Mouse (Mus musculus) E14TG2a.4 (cell line): ENCODE measurements around the gene Nup153.

Source experiments
- H3K27me3 ChIP-seq: 2 replicates; pipeline ENCODE4 v1.6.1; 2014; ENCODE audit warnings: low read length, control low read depth; ENCODE audit not compliant: insufficient read depth
- H3K36me3 ChIP-seq: 2 replicates; pipeline ENCODE4 v1.6.1; 2014; ENCODE audit warnings: low read length, control low read depth; ENCODE audit not compliant: insufficient read depth
- H3K4me1 ChIP-seq: replicated peaks from 2 replicates; pipeline ENCODE4 v1.6.1; 2014; ENCODE audit warnings: low read depth, low read length, control low read depth
- H3K4me3 ChIP-seq: replicated peaks from 2 replicates; pipeline ENCODE4 v1.5.1; 2014; ENCODE audit warnings: mild to moderate bottlenecking, low read length
- H3K9me3 ChIP-seq: 2 replicates; pipeline ENCODE4 v1.6.1; 2014; ENCODE audit warnings: low read length, control low read depth
- CTCF ChIP-seq: conservative IDR thresholded peaks from 2 replicates; pipeline ENCODE4 v1.5.1; 2014; ENCODE audit warnings: low read length
- NANOG ChIP-seq: IDR thresholded peaks from 2 replicates; pipeline ENCODE4 v1.6.1; 2014; ENCODE audit warnings: borderline replicate concordance, low read length, mixed read lengths
- POU5F1 ChIP-seq: IDR thresholded peaks from 2 replicates; pipeline ENCODE4 v1.6.1; 2014; ENCODE audit warnings: low read length, borderline replicate concordance

Gene Nup153

DNA sequence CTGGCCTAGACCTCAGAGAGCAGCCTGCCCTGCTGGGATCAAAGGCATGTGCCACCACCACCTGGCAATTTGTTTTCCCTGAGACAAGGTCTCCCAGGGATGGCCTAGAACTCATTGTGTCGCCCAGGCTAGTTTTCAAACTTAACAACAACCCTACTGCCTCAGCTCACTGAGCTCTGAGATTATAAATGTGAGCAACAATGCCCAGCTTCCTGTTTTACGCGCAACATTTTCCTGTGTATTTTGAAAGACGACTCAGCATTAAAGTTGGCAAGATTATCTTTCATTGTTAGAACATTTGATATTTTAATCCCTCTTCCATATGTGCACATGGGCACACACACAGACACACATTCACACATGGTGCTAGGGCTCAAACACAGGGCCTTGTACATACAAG, 9.7 kb upstream of the Nup153 start:
- Histone ChIP-seq H3K4me3 (no peak overlapping the region), H3K9me3 (no peaks in the 10 kb centered on the region), H3K4me1 (peaks cover 18% of the 10 kb centered on the region), H3K36me3 (no peaks in the 10 kb centered on the region), H3K27me3 (no peaks in the 10 kb centered on the region)
- TF ChIP-seq NANOG = no peak
- no peak for TF ChIP-seq POU5F1
- TF ChIP-seq CTCF = no peak

DNA sequence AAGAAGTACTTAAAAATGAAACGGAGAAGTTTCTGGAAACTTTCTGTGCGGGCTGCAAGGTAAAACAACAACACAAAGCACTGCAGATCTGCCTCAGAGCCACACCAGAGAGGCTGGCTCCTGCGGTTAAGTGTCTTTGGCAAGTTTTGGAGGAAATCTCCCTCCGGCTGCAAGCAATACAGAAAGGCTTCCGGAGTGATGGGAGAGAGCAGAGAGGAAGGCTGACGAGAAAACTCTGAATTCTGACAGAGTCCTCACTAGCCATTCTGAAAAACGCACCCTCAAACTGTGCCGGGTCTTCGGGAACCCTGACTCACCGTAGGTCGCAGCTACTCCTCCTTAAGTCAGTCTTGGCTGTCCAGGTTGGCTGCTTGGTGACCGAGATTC, 8.7 kb upstream of the Nup153 start:
- TF ChIP-seq NANOG (no peak), CTCF (no peak), POU5F1 (no peak)
- Histone ChIP-seq H3K9me3 (no peaks in the 10 kb centered on the region), H3K4me1 (peaks cover 18% of the 10 kb centered on the region), H3K27me3 (no peaks in the 10 kb centered on the region), H3K4me3 (peak overlapping the region; percentile 74), H3K36me3 (no peaks in the 10 kb centered on the region)

DNA sequence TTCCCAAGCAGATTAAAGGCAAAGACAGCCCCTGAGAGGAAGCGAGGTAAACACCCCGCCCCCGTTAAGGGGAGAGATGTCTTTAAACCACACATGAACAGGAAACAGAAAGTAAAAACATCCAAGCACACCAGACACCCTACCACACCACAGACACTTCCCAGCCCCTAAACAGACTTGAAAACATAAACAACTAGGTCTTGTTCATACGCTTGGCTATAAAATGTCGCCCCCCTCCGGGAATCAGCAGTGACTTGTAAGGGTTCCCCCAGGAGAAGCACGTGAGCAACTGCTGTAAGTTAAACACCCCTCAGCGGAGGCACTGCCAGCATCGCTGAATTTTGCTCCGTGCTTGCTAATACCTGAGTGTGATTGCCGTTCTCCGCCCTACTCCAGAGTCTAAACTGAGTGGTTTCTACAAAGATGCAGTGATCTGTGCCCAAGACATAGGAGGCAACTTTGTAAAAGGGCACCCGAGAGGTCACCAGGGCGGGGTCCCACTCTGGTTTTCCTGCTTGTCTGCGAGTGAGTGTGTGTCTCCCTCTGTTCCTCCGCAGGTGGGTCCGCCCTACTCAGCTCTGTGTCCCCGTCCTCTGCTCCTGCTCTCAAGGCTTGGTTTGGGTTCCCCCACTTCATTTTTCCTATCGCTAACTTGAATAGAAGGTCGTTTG, 8.2 kb upstream of the Nup153 start:
- no peaks in the 10 kb centered on the region for H3K27me3 ChIP-seq
- H3K4me3 ChIP-seq = peak overlapping the region; percentile 74
- no peak for TF ChIP-seq POU5F1
- no peak for TF ChIP-seq NANOG
- no peak for TF ChIP-seq CTCF
- H3K9me3 ChIP-seq = no peaks in the 10 kb centered on the region
- no peaks in the 10 kb centered on the region for H3K36me3 ChIP-seq
- H3K4me1 ChIP-seq = peaks cover 18% of the 10 kb centered on the region

DNA sequence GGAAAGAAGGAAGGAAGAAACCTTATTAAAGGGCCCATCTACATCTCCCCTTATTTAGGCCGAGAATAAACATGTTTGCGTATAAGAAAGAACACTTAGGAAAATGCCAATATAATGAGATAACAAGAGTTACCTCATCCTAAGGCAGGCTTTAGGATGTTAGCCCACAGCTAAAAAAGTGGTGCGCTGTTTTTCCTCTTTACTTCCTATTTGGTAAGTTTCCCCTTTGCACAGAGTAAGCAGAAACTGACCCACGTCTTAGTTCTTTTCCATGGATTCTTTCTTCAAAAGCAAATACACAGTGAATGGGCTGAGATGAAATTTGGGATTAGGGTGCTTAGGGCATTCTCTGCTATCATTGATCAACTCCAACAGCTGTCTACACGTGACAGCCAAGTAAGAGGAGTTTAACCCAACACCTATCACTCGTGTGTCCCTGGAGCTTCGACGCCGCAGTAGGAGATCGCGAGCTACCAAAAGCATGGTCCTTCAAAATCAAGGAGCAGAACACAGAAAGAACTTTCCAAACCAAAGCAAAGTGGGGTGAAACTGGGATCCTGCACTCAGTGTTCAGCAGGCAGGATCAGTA, 7.6 kb upstream of the Nup153 start:
- TF ChIP-seq POU5F1 (no peak), CTCF (no peak), NANOG (no peak)
- H3K9me3 ChIP-seq = no peaks in the 10 kb centered on the region
- H3K4me3 ChIP-seq = peak overlapping the region; percentile 74; the same call in 1 of the 2 replicates
- H3K36me3 ChIP-seq = no peaks in the 10 kb centered on the region
- no peaks in the 10 kb centered on the region for H3K27me3 ChIP-seq
- H3K4me1 ChIP-seq = peaks cover 18% of the 10 kb centered on the region

DNA sequence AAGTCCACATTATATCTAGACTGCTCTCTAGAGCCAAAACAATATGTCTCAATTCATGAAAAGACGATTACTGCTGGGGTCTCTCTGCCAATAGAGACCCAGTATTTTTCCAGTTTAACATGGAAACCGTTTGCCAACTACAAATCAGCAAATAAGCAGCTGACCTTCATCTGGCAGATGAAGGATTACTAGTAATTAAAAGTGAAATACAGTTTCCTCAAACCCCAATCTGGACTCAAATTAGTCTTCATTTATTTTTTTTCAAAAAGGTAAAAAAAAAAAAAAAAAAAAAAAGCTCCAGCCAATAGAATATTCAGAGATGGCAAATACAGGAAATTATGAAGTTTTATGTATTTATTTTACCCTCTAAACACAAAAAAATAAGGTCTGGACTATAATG, 2.3 kb upstream of the Nup153 start:
- H3K4me3 ChIP-seq = no peak overlapping the region
- H3K27me3 ChIP-seq = no peaks in the 10 kb centered on the region
- H3K36me3 ChIP-seq = 0 out of 2 replicates have a peak, but pooled peaks cover 2% of the 10 kb centered on the region
- TF ChIP-seq CTCF = no peak
- H3K9me3 ChIP-seq = no peaks in the 10 kb centered on the region
- H3K4me1 ChIP-seq = peaks cover 27% of the 10 kb centered on the region

DNA sequence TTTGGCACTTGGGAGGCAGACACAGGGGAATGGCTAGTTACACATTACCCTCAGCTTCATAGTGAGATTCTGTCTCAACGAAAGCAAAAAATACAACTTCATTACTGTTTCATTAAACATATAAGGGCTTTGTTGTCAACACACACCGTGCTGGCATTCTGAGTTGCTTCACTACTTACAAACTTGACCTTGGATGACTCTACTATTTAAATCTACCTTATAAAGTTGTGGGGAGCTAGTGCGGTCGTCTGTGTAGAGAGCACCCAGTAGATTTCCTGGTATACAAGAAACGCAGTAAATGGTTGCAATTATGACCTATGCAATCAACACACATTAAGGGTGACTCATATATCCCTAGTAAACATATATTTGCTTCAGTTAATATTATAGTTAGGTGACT, 671 bp upstream of the Nup153 start:
- peaks cover 43% of the 10 kb centered on the region for H3K4me1 ChIP-seq
- H3K36me3 ChIP-seq = peaks cover 11% of the 10 kb centered on the region; the same call in 1 of the 2 replicates
- no peak for TF ChIP-seq CTCF
- no peak for TF ChIP-seq NANOG
- no peak for TF ChIP-seq POU5F1
- H3K27me3 ChIP-seq = no peaks in the 10 kb centered on the region
- H3K4me3 ChIP-seq = peak overlapping the region; percentile 98
- no peaks in the 10 kb centered on the region for H3K9me3 ChIP-seq

DNA sequence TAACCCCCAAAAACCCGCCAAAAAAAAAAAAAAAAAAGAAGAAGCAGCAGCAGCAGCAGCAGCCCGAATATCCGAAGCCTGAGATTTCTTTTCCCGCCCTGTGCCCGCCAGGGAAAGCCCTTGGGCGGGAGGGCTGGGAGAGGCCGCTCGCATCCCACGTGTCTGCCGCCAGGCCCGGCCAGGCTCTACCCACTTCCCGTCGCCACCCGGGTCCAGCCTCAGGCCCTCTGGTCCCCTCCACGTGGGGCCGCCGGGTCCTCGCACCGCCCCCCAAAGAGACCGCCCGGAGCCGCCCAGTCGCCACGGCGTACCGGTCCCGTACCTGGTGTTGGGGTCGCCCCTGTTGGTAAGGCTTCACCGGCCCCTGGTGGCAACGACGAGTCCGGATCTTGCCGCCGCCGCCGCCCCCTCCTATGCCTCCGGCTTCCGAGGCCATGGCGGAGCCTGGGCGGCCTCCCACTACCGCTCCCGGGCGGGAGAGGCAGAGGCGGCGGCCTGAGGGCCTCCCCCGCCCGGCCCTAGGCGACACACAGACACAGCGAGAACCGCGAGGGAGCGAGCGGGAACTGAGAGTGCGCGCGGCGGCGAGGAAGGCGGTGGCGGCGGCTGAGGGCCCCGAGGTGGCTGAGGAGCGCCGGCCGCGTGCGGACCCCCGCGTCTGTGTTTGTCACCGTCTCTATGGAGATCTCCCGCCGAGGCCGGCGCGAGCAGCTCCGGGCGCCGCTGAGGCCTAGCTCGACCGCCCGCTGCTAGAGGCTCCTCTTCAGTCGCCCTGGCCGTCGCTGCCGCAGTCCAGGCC, 503 bp downstream of the Nup153 start:
- H3K27me3 ChIP-seq = no peaks in the 10 kb centered on the region
- peak overlapping the region; percentile 98 for H3K4me3 ChIP-seq
- no peak for TF ChIP-seq POU5F1
- no peaks in the 10 kb centered on the region for H3K9me3 ChIP-seq
- H3K4me1 ChIP-seq = peaks cover 53% of the 10 kb centered on the region
- H3K36me3 ChIP-seq = peaks cover 11% of the 10 kb centered on the region; the same call in 1 of the 2 replicates

DNA sequence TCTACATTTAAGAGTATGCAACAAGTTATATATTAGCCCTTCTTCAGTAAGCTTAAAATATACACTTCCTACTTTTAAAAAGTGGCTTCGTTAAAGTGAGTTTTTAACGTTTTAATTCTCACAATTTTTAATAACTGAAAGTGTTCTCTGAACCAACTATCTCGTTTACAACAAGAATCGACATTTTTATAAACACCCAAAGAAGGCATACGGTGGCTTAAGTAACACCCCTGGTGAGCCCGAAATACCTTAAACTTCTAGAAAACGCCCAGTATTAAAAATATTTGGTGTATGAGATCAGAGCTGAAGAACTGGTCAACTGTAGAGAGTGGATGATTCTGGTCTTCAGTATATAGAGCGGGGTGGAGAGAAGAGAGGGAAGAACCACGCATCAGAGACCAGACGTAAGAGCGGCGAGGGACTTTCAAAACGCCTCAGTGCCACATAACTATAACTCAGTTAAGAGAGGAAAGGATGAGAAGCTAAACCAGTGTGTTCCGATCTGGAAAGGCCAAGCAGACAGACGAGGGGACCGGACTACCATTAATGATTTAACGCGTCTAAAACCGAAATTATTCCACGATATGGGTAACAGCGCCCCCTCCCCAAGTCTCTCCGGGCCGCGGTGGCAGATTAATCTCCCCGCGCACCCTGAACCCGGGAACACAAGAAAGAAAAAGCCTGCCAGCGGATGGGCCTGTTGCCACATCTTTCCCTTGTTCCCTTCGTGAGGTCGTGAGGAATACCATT, 1.3 kb downstream of the Nup153 start:
- peaks cover 61% of the 10 kb centered on the region for H3K4me1 ChIP-seq
- no peaks in the 10 kb centered on the region for H3K9me3 ChIP-seq
- H3K4me3 ChIP-seq = peak overlapping the region; percentile 98
- H3K36me3 ChIP-seq = peaks cover 14% of the 10 kb centered on the region; the same call in 1 of the 2 replicates
- no peaks in the 10 kb centered on the region for H3K27me3 ChIP-seq
- TF ChIP-seq CTCF (peak; percentile 15; the same call in 1 of the 2 replicates), NANOG (no peak)
